8 mouse cellular contexts compared by ENCODE assay signal in genomic region chr1:91412286-91413029, GRCm38 (mm10). TPM values are rescaled to one million over a fixed set of nuclear protein-coding genes. Genes with fewer than 3 reads are reported as not detected.
A peak's percentile ranks its signal among the peaks of the same experiment; 100 is the strongest.
DNase-seq lines count a peak whose midpoint lies in the region; ATAC-seq and TF ChIP-seq lines count a peak whose summit lies in the region.

No protein-coding gene starts in this region.

- H3K9ac ChIP-seq in forebrain, embryonic 14.5 days (ENCODE audit: low read length): peak overlapping the region; percentile 93
- peak overlapping the region; percentile 84 for H3K9ac ChIP-seq in stomach, postnatal 0 days (ENCODE audit: low read length)

- 2% methylated on average over 57 of the region's 65 CpGs for WGBS in forebrain, embryonic 14.5 days
- 5% methylated on average over 65 of the region's 65 CpGs for WGBS in stomach, postnatal 0 days

- peak overlapping the region; percentile 97 for H3K27ac ChIP-seq in forebrain, embryonic 14.5 days (ENCODE audit: low read depth, low read length)
- H3K27ac ChIP-seq in stomach, postnatal 0 days (replicated peaks): peak overlapping the region; percentile 84

- peaks cover 33% of the 10 kb centered on the region for H3K4me1 ChIP-seq in forebrain, embryonic 14.5 days (ENCODE audit: control insufficient read depth, insufficient read depth, low read length)
- H3K4me1 ChIP-seq in stomach, postnatal 0 days (replicated peaks; ENCODE audit: control insufficient read depth, insufficient read depth): peaks cover 11% of the 10 kb centered on the region

- H3K27me3 ChIP-seq in forebrain, embryonic 14.5 days (replicated peaks; ENCODE audit: control insufficient read depth, insufficient read depth, low read length): no peaks in the 10 kb centered on the region
- no peaks in the 10 kb centered on the region for H3K27me3 ChIP-seq in stomach, postnatal 0 days (ENCODE audit: control insufficient read depth, insufficient read depth, low read length)

- TF ChIP-seq EP300 in stomach, postnatal 0 days (optimal IDR thresholded peaks at IDR 0.05): no peak

- H3K36me3 ChIP-seq in forebrain, embryonic 14.5 days (ENCODE audit: control insufficient read depth, insufficient read depth, low read length): 0 out of 2 replicates have a peak, but pooled peaks cover 2% of the 10 kb centered on the region
- 0 out of 2 replicates have a peak, but pooled peaks cover 3% of the 10 kb centered on the region for H3K36me3 ChIP-seq in stomach, postnatal 0 days (ENCODE audit: control insufficient read depth, insufficient read depth, low read length)

- H3K4me2 ChIP-seq in forebrain, embryonic 14.5 days (ENCODE audit: low read length): peak overlapping the region; percentile 88
- H3K4me2 ChIP-seq in stomach, postnatal 0 days (replicated peaks; ENCODE audit: low read depth): peak overlapping the region; percentile 98

- TF ChIP-seq CTCF in stomach, postnatal 0 days (IDR thresholded peaks at IDR 0.05; ENCODE audit: low read depth): peak; percentile 52

- DNase-seq in cerebellum, adult 11-12 months: peak; percentile 69
- peak; percentile 20 to 48 for DNase-seq in thymus, postnatal 10 days (ENCODE audit: low spot score in 2 of 2)
- DNase-seq in thymus, postnatal 25 days: no peak
- peak; percentile 48 for DNase-seq in forebrain, embryonic 14.5 days (ENCODE audit: low spot score)
- peak; percentile 53 for DNase-seq in kidney, adult 9 months
- peak; percentile 28 for DNase-seq in lung, postnatal 14 days
- no peak for DNase-seq in stomach, postnatal 0 days (ENCODE audit: low spot score)

- no peaks in the 10 kb centered on the region for H3K9me3 ChIP-seq in forebrain, embryonic 14.5 days (replicated peaks; ENCODE audit: control insufficient read depth, low read length)
- H3K9me3 ChIP-seq in stomach, postnatal 0 days (ENCODE audit: control insufficient read depth, low read length): no peaks in the 10 kb centered on the region

- H3K4me3 ChIP-seq in forebrain, embryonic 14.5 days (ENCODE audit: low read depth, low read length): peak overlapping the region; percentile 71
- peak overlapping the region; percentile 79 for H3K4me3 ChIP-seq in stomach, postnatal 0 days (ENCODE audit: low read depth, low read length)

- no peak; the same call in 1 of the 2 replicates for ATAC-seq in cerebellum, adult (ENCODE audit: insufficient number of reproducible peaks, low FRiP score, low TSS enrichment)
- peak; percentile 18; the same call in 1 of the 2 replicates for ATAC-seq in forebrain, embryonic 14.5 days
- peak; percentile 45; the same call in 1 of the 2 replicates for ATAC-seq in stomach, postnatal 0 days (ENCODE audit: low FRiP score, low TSS enrichment)

RNA-seq across cellular contexts. Expression of gene Hes6, which starts 1.4 kb away (rescaled TPM):
- 217 and 240 TPM in 2 replicates for polyA plus RNA-seq in forebrain, embryonic 14.5 days (2014; fragmentation: Nextera tagmentation; extraction: Ambion mirVana)
- 40.7 and 43.1 TPM in 2 replicates for polyA plus RNA-seq in stomach, postnatal 0 days (2015; fragmentation: Nextera tagmentation; extraction: Ambion mirVana)

RNA-seq across cellular contexts. Expression of gene Ilkap, which starts 13.8 kb away (rescaled TPM):
- 151 and 162 TPM in 2 replicates for polyA plus RNA-seq in forebrain, embryonic 14.5 days (2014; fragmentation: Nextera tagmentation; extraction: Ambion mirVana)
- 58.1 and 60.1 TPM in 2 replicates for polyA plus RNA-seq in stomach, postnatal 0 days (2015; fragmentation: Nextera tagmentation; extraction: Ambion mirVana)

RNA-seq across cellular contexts. Expression of gene Erfe, which starts 46.2 kb away (rescaled TPM):
- polyA plus RNA-seq in forebrain, embryonic 14.5 days (2014; fragmentation: Nextera tagmentation; extraction: Ambion mirVana): 0.12 and 0.27 TPM in 2 replicates
- polyA plus RNA-seq in stomach, postnatal 0 days (2015; fragmentation: Nextera tagmentation; extraction: Ambion mirVana): 1.2 and 1.5 TPM in 2 replicates

RNA-seq across cellular contexts. Expression of gene Per2, which starts 46.7 kb away (rescaled TPM):
- polyA plus RNA-seq in forebrain, embryonic 14.5 days (2014; fragmentation: Nextera tagmentation; extraction: Ambion mirVana): 2.6 and 4.5 TPM in 2 replicates
- 2.4 and 2.8 TPM in 2 replicates for polyA plus RNA-seq in stomach, postnatal 0 days (2015; fragmentation: Nextera tagmentation; extraction: Ambion mirVana)

Comparison
In these comparisons a context has a peak if more than half of its experiments do, and no peak if none do; other contexts are left out.
1. DNase-seq: peak in cerebellum, adult 11-12 months (single experiment), thymus, postnatal 10 days (2 of 2), forebrain, embryonic 14.5 days (single experiment), kidney, adult 9 months (single experiment) and lung, postnatal 14 days (single experiment); none in thymus, postnatal 25 days (single experiment) and stomach, postnatal 0 days (single experiment).